ENCODE assay signal across 9 mouse cellular contexts in the genomic region with DNA sequence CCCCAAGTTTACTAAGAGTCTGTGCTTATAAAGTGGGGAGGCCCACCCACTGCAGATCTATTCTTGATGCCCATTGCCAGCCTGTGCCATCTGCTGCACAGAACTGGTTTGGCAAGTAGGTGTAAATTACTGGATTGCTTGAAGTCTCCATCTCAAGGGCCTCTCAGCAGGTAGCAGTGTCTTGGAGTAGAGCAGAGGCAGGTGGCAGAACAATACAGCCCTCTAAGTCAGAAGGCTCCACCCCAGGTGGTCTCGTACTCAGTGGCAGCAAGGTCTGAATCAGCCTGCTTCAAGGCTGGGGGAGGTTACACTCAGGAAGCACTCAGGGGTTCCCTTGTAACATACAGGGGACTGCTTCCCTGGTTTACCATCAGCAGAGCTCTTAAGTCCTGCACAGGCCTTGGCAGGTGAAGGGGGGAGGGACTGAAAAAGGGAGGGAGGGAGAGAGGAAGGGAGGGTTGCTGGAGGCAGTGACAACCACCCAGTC. TPM values are rescaled to one million over a fixed set of nuclear protein-coding genes. Genes with fewer than 3 reads are reported as not detected.
DNase-seq lines count a peak whose midpoint lies in the region; ATAC-seq and TF ChIP-seq lines count a peak whose summit lies in the region.
"Had no signal": no experiment of that assay in that cellular context is flagged by ENCODE, and none has a peak within 500 bp of the region (broad histone marks: within the 10 kb centered on the region; RNA-seq: fewer than 3 reads in every experiment).

No protein-coding gene starts in this region.

- no peak overlapping the region for H3K9ac ChIP-seq in forebrain, embryonic 13.5 days

- peaks cover 40% of the 10 kb centered on the region for H3K4me1 ChIP-seq in limb, embryonic 10.5 days
- H3K4me1 ChIP-seq in midbrain, embryonic 10.5 days = peaks cover 42% of the 10 kb centered on the region
- H3K4me1 ChIP-seq in forebrain, embryonic 13.5 days = peaks cover 26% of the 10 kb centered on the region

- H3K27ac ChIP-seq in limb, embryonic 10.5 days = 0 out of 2 replicates have a peak overlapping the region, but pooled peaks have one; percentile 64
- H3K27ac ChIP-seq in midbrain, embryonic 10.5 days (replicated peaks) = no peak overlapping the region
- no peak overlapping the region for H3K27ac ChIP-seq in forebrain, embryonic 13.5 days

- peak; percentile 31 to 32 for DNase-seq in layer of hippocampus, adult 8-10 months (ENCODE audit: low spot score in 2 of 2)
- DNase-seq in layer of hippocampus, postnatal 14 days (ENCODE audit: low spot score in 2 of 2) = no peak
- DNase-seq in brain, embryonic 14.5 days (ENCODE audit: low read depth) = peak; percentile 42
- no peak for DNase-seq in limb, embryonic 10.5 days (ENCODE audit: low spot score)
- peak; percentile 68 for DNase-seq in thymus, postnatal 0 days (ENCODE audit: low spot score)
- no peak for DNase-seq in midbrain, embryonic 10.5 days (ENCODE audit: low spot score)
- DNase-seq: adrenal gland, postnatal 36 days had no signal

- no peaks in the 10 kb centered on the region for H3K9me3 ChIP-seq in limb, embryonic 10.5 days (replicated peaks)
- no peaks in the 10 kb centered on the region; the same call in 1 of the 2 replicates for H3K9me3 ChIP-seq in midbrain, embryonic 10.5 days (replicated peaks)
- no peaks in the 10 kb centered on the region for H3K9me3 ChIP-seq in forebrain, embryonic 13.5 days (replicated peaks)

- no peak for ATAC-seq in forebrain, embryonic 13.5 days
- ATAC-seq: intestine, postnatal 0 days had no signal

- no peak for TF ChIP-seq POLR2A in brain, embryonic 14.5 days (IDR thresholded peaks at IDR 0.05; ENCODE audit: borderline replicate concordance, extremely low read depth, insufficient read depth, insufficient read length, poor library complexity, severe bottlenecking)

- H3K27me3 ChIP-seq in limb, embryonic 10.5 days (ENCODE audit: low read depth, poor library complexity, severe bottlenecking) = peaks cover 21% of the 10 kb centered on the region
- H3K27me3 ChIP-seq in midbrain, embryonic 10.5 days (ENCODE audit: low read depth, poor library complexity, severe bottlenecking) = peaks cover 24% of the 10 kb centered on the region
- peaks cover 11% of the 10 kb centered on the region; the same call in 1 of the 2 replicates for H3K27me3 ChIP-seq in forebrain, embryonic 13.5 days

- no peak overlapping the region for H3K4me3 ChIP-seq in limb, embryonic 10.5 days
- no peak overlapping the region for H3K4me3 ChIP-seq in midbrain, embryonic 10.5 days
- H3K4me3 ChIP-seq in forebrain, embryonic 13.5 days = no peak overlapping the region

- TF ChIP-seq CTCF in brain, embryonic 14.5 days (IDR thresholded peaks at IDR 0.05; ENCODE audit: borderline replicate concordance, extremely low read depth, insufficient read depth, insufficient read length) = no peak

- 33% methylated on average over 1 of the region's 1 CpGs for WGBS in limb, embryonic 10.5 days
- WGBS in midbrain, embryonic 10.5 days = 29% methylated on average over 1 of the region's 1 CpGs
- 16% methylated on average over 1 of the region's 1 CpGs for WGBS in forebrain, embryonic 13.5 days

- peaks cover 20% of the 10 kb centered on the region for H3K36me3 ChIP-seq in limb, embryonic 10.5 days
- peaks cover 20% of the 10 kb centered on the region for H3K36me3 ChIP-seq in midbrain, embryonic 10.5 days
- peaks cover 19% of the 10 kb centered on the region for H3K36me3 ChIP-seq in forebrain, embryonic 13.5 days (ENCODE audit: poor library complexity, severe bottlenecking)

- H3K4me2 ChIP-seq in forebrain, embryonic 13.5 days = no peak overlapping the region

RNA-seq across cellular contexts. Expression of gene Plcxd1, which starts 0.7 kb away (rescaled TPM):
- 1 to 10 TPM; 4.7 to 7.2 (median 5.7) TPM for total RNA-seq in layer of hippocampus, adult 8-10 months (2022)
- 1 to 10 TPM; 2.8 to 3.7 TPM for total RNA-seq in layer of hippocampus, postnatal 14 days (2021)
- 2.6 and 3.2 TPM in 2 replicates for polyA plus RNA-seq in brain, embryonic 14.5 days (2012; rRNA removed)
- polyA plus RNA-seq in limb, embryonic 10.5 days (2016; fragmentation: Nextera tagmentation; extraction: Ambion mirVana) = 1.8 and 2.1 TPM in 2 replicates
- 3.3 and 3.5 TPM in 2 replicates for polyA plus RNA-seq in thymus, postnatal 0 days (2015; fragmentation: Nextera tagmentation; extraction: Ambion mirVana)
- polyA plus RNA-seq in midbrain, embryonic 10.5 days (2016; fragmentation: Nextera tagmentation; extraction: Ambion mirVana) = 1.1 and 1.8 TPM in 2 replicates
- polyA plus RNA-seq in forebrain, embryonic 13.5 days (2015; fragmentation: Nextera tagmentation; extraction: Ambion mirVana) = 1.6 and 1.8 TPM in 2 replicates

RNA-seq across cellular contexts. Expression of gene Gm35315, which starts 4.8 kb away (rescaled TPM):
- total RNA-seq in layer of hippocampus, adult 8-10 months (2022) = 1 to 10 TPM in 1 of 4 experiments, under 1 TPM in 3; 0.35 to 1.0 (median 0.68) TPM
- total RNA-seq in layer of hippocampus, postnatal 14 days (2021) = under 1 TPM; 0.48 to 0.62 TPM
- 0.42 and 0.63 TPM in 2 replicates for polyA plus RNA-seq in brain, embryonic 14.5 days (2012; rRNA removed)
- polyA plus RNA-seq in limb, embryonic 10.5 days (2016; fragmentation: Nextera tagmentation; extraction: Ambion mirVana) = 1.9 and 2.0 TPM in 2 replicates
- polyA plus RNA-seq in thymus, postnatal 0 days (2015; fragmentation: Nextera tagmentation; extraction: Ambion mirVana) = 2.3 and 2.8 TPM in 2 replicates
- 1.3 and 2.6 TPM in 2 replicates for polyA plus RNA-seq in midbrain, embryonic 10.5 days (2016; fragmentation: Nextera tagmentation; extraction: Ambion mirVana)
- polyA plus RNA-seq in forebrain, embryonic 13.5 days (2015; fragmentation: Nextera tagmentation; extraction: Ambion mirVana) = 0.88 and 1.1 TPM in 2 replicates

RNA-seq across cellular contexts. Expression of gene Gtpbp6, which starts 9.0 kb away (rescaled TPM):
- 10 to 100 TPM; 83.8 to 92.2 (median 89.3) TPM for total RNA-seq in layer of hippocampus, adult 8-10 months (2022)
- 10 to 100 TPM; 76.3 to 84.0 TPM for total RNA-seq in layer of hippocampus, postnatal 14 days (2021)
- 183 and 293 TPM in 2 replicates for polyA plus RNA-seq in brain, embryonic 14.5 days (2012; rRNA removed)
- 34.3 and 35.3 TPM in 2 replicates for polyA plus RNA-seq in limb, embryonic 10.5 days (2016; fragmentation: Nextera tagmentation; extraction: Ambion mirVana)
- 32.0 and 36.8 TPM in 2 replicates for polyA plus RNA-seq in thymus, postnatal 0 days (2015; fragmentation: Nextera tagmentation; extraction: Ambion mirVana)
- polyA plus RNA-seq in midbrain, embryonic 10.5 days (2016; fragmentation: Nextera tagmentation; extraction: Ambion mirVana) = 30.0 and 36.2 TPM in 2 replicates
- polyA plus RNA-seq in forebrain, embryonic 13.5 days (2015; fragmentation: Nextera tagmentation; extraction: Ambion mirVana) = 39.1 and 45.2 TPM in 2 replicates

RNA-seq across cellular contexts. Expression of gene Zfp605, which starts 10.9 kb away (rescaled TPM):
- total RNA-seq in layer of hippocampus, adult 8-10 months (2022) = 10 to 100 TPM; 14.4 to 18.4 (median 16.9) TPM
- 10 to 100 TPM; 15.5 to 16.5 TPM for total RNA-seq in layer of hippocampus, postnatal 14 days (2021)
- 5.8 and 9.7 TPM in 2 replicates for polyA plus RNA-seq in brain, embryonic 14.5 days (2012; rRNA removed)
- polyA plus RNA-seq in limb, embryonic 10.5 days (2016; fragmentation: Nextera tagmentation; extraction: Ambion mirVana) = 4.4 and 5.2 TPM in 2 replicates
- 4.9 and 5.8 TPM in 2 replicates for polyA plus RNA-seq in thymus, postnatal 0 days (2015; fragmentation: Nextera tagmentation; extraction: Ambion mirVana)
- 6.0 and 7.9 TPM in 2 replicates for polyA plus RNA-seq in midbrain, embryonic 10.5 days (2016; fragmentation: Nextera tagmentation; extraction: Ambion mirVana)
- polyA plus RNA-seq in forebrain, embryonic 13.5 days (2015; fragmentation: Nextera tagmentation; extraction: Ambion mirVana) = 15.5 TPM in 2 replicates

RNA-seq across cellular contexts. Expression of gene Gm17655, which starts 26.7 kb away (rescaled TPM):
- total RNA-seq in layer of hippocampus, adult 8-10 months (2022) = 10 to 100 TPM in 2 of 4 experiments, 1 to 10 TPM in 2; 4.8 to 15.5 (median 11.4) TPM
- total RNA-seq in layer of hippocampus, postnatal 14 days (2021) = 1 to 10 TPM; 6.3 to 7.8 TPM
- 0.66 and 2.1 TPM in 2 replicates for polyA plus RNA-seq in brain, embryonic 14.5 days (2012; rRNA removed)
- polyA plus RNA-seq in limb, embryonic 10.5 days (2016; fragmentation: Nextera tagmentation; extraction: Ambion mirVana) = 5.6 and 7.0 TPM in 2 replicates
- polyA plus RNA-seq in thymus, postnatal 0 days (2015; fragmentation: Nextera tagmentation; extraction: Ambion mirVana) = 4.6 and 5.2 TPM in 2 replicates
- 4.9 and 5.9 TPM in 2 replicates for polyA plus RNA-seq in midbrain, embryonic 10.5 days (2016; fragmentation: Nextera tagmentation; extraction: Ambion mirVana)
- 5.1 and 6.0 TPM in 2 replicates for polyA plus RNA-seq in forebrain, embryonic 13.5 days (2015; fragmentation: Nextera tagmentation; extraction: Ambion mirVana)

Comparison
In these comparisons a context has a peak if more than half of its experiments do, and no peak if none do; other contexts are left out.
1. DNase-seq: peak in layer of hippocampus, adult 8-10 months (2 of 2), brain, embryonic 14.5 days (single experiment) and thymus, postnatal 0 days (single experiment); none in layer of hippocampus, postnatal 14 days (0 of 2), limb, embryonic 10.5 days (single experiment) and midbrain, embryonic 10.5 days (single experiment).